Mouse (Mus musculus): ENCODE measurements around the gene Zfpl1.
"Not testable (repeated sequence)": the region's sequence is repeated elsewhere in the genome, so short reads cannot be mapped to it uniquely, and the experiment has no call there.

Zfpl1 gene

GRCm38 (mm10) chr19:6057313-6058096, 27.3 kb downstream of the Zfpl1 start, which contains the start of the genes Mrpl49 and Fau:
TSS of gene Mrpl49 (minus strand) at chr19:6057785.
TSS of gene Fau (plus strand) at chr19:6057844.
- DNase-seq, result peak; percentile 100

GRCm38 (mm10) chr19:6056696-6057095, 28.1 kb downstream of the Zfpl1 start:
- no peak for DNase-seq

DNA sequence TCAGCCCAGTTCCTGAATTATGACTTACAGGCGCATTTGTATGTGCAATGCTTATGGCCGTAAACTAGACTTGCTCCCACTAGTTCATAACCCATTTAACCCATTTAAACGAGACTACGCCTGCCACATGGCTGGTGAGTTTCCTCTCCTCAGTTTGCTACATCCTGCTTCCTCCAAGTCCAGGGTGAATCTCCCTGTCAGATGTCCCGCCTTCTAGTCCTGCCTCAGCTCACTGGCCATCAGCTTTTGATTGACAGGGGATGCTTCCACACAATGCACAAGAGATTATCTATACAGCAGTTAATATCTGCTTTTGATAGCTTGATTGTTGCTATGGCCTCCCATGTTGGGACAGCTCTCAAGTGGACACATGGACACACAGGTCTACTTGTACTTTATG, 30.5 kb downstream of the Zfpl1 start:
- DNase-seq, result no peak

DNA sequence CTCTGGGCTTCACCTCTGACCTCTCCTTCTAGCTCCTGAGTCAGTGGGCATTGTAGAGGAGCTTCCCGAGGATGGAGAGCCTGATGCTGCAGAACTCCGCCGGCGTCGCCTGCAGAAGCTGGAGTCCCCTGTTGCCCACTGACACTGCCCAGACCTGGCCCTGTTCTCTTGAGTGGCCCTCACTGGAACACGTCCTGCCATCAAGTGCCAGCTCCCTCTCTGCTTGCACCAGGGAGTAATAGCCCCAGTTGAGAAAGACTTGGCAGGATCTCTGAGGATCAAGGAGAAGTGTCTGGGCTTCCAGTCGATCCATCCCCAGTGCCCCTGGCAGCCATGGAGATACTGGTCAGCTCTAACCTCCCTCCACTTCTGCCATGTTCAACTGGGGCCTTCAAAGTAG, 32.2 kb downstream of the Zfpl1 start:
- no peak for DNase-seq

- DNase-seq, result no peak
Measured at GRCm38 (mm10) chr19:6048681-6049410, 35.9 kb downstream of the Zfpl1 start.

DNA sequence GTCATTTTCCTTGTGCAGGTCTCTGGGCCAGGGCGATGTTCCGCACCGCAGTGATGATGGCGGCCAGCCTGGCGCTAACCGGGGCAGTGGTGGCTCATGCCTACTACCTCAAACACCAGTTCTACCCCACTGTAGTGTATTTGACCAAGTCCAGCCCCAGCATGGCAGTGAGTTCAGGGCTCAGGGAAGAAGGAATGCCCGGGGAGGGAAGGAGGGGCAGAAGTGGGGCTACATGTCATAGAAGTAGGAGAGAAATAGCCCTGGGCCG, 36.9 kb downstream of the Zfpl1 start:
- no peak for DNase-seq

- no peak for DNase-seq
Measured at GRCm38 (mm10) chr19:6047154-6047898, 37.4 kb downstream of the Zfpl1 start.

DNA sequence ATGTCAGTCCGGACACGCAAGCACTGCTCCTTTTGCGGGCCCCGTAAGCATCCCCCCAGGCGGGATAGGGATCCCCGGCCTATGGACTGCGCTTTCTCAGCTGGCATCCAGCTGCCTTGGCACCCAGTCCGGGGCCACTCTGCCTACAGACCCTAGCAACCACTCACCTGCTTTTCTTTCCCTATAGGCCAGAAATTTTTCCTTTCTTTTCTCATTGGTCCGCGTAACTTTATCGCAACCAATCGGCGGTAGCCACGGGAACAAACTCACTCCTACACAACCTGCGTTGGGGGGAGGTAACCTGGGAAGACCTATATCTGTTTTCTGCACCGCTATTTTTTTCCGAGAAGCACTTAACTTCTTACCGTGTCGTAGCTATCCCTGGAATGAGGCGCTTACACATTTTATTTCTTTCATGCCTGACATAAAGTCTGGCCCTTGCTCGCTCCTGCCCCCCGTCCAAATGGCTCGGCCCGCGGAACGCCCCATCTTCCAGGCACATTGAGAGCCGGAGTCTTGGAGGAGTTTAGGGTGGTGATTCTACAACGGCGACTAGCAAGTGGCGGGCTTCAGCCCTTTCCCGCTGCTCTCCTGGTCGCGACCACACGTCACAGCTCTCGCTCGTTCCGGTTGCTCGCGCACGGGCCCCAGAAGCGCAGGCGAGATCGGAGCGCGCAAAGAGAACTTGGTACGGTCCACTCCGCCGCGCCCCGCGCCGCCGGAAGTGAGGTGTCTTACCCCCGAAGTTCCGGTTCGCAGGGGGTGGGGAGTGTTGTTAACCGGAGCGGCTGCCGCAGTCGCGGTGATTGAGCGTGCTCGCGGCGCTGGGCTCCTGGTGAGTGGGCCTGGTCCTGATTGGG, 38.2 kb downstream of the Zfpl1 start, which contains the start of gene Syvn1:
Syvn1 (plus strand) TSS at position 283 of the 860 bp plus-strand sequence.
- peak; percentile 94 for DNase-seq

DNA sequence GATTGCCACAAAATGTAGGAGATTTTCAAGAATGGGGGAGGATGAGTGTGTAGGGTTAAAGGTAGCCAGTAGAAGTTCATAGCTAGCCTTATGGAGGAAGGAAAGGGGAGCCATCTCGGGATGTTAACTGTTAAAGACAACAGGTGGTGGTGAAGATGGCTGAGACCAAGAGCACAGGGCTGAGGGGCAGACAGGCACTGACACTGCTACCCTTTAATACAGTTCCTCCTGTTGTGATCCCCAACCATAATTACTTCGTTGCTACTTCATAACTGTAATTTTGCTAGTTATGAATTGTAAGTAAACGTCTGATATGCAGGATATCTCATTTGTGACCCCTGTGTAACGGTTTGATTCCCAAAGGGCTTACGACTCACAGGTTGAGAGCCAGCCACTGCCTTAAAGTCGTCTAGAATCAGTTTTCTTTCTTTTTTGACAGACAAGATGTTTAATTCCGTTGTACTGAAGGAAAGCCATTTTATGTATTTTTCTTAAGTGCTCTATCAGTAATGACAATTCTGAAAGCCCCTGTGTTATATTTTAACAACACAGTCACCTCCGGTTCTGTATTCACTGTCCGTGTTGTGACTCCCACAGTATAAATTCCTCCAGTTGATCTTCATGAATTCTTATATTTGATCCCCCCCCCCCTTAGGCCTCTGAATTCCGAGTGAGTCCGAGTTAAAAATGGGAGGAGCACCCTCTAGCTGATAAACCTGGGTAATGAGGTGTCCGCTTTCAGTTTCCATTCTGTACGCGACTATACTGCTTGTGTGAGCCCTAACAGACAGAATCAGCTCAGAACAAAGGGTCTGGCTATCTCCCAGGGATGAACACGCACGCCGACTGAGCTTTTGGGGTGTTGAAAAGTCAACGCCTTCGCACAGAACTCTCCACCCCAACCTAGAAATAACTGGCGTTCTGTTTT, 39.1 kb downstream of the Zfpl1 start:
- DNase-seq, result no peak

DNA sequence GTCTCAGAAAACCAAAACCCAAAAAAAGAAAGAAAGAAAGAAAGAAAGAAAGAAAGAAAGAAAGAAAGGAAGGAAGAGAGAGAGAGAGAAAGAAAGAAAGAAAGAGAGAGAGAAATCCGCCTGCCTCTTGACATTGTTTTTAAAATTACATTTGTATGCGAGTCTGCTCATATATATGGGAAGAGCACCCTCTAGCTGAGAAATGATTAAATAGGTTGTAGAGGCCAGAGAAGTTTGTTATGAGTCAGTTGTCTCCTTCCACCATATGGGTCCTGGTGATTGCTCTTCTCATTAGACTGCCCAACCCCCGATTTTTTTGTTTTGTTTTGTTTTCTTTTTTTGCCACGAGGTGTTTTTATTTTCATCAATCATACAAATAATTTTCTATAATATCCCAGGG, 40.7 kb downstream of the Zfpl1 start:
- not testable (repeated sequence) for DNase-seq

- DNase-seq, result no peak
Measured at GRCm38 (mm10) chr19:6042293-6042692, 42.5 kb downstream of the Zfpl1 start.

- DNase-seq, result no peak
Measured at GRCm38 (mm10) chr19:6040002-6040401, 44.8 kb downstream of the Zfpl1 start.

DNA sequence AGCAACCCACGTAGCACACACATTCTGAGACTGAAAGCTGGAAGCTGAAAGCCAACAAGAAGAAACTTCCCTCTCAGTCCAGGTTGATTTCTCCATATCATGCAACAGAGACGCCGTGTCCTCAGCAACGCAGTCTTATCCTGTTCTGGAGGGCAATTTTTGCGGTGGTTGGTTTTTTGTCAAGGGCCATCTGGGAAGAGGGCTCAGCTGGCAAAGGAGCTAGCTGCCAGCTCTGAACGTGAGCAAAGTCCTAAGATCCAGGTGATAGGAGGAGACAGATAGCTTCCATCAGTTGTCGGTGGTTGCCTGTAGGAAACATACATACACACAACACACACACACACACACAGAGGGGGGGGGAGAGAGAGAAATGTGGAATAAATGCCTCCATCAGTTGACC, 46.4 kb downstream of the Zfpl1 start:
- DNase-seq, result no peak

DNA sequence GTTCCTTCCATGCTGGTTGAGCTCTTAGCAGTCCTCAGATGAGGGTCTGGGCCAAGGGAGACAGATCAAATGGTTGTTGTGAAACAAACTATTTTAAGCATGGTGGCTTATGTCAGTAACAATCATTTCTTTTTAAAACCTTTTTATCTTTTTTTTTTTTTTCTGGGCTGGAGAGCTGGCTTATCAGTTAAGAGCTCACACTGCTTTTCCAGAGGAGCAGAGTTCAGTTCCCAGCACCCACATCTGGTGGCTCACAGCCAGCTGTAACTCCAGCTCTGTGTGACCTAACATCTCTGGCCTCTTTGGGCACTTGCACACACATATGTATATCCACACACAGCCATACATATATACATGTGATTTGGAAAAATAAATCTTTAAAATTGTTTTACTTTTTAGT, 47.1 kb downstream of the Zfpl1 start:
- DNase-seq, result no peak

GRCm38 (mm10) chr19:6035966-6036585, 48.7 kb downstream of the Zfpl1 start:
- DNase-seq, result no peak
